Mouse (Mus musculus) adrenal gland, adult 18-20 months (tissue): ENCODE data around the gene Josd2. TPM values are rescaled to one million over a fixed set of nuclear protein-coding genes. Genes with fewer than 3 reads are reported as not detected.

Experiments
- DNase-seq, 2 experiments: peaks; one replicate each; pipeline ENCODE4 v3.0.0; 2021 to 2022; ENCODE audit warnings: low spot score in 2 of 2
- total RNA-seq, 2 experiments: library from RNA; stranded (reverse); gene quantifications; 1 replicate in 1 of 2; 2 replicates in 1 of 2; pipeline ENCODE4 v1.2.3; 2021

Josd2 gene
- total RNA-seq, 2 experiments from 2014 or later: 40.0 to 42.6 TPM

DNA sequence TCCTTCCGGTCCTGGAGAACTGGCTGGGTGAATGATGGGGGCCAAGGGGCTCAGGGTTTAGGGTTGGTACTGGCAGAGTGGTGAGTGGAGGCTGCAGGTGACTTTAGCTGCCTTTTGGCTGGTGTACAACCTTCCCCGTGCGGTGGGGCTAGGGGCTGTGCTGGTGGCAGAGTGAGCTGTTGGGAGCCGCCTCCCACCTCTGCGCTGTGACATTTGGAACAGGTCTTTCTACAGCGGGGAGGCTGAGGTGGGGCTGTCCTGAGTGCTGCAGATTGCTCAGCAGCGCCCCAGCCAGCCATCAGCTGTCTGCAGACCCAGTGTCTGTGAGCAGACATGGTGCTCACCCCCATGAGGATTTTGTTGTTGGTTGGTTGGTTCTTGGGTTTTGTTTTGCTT is 22.3 kb upstream of the Josd2 start:
- DNase-seq: no peak

GRCm38 (mm10) chr7:44446070-44446855 is 21.5 kb upstream of the Josd2 start:
- DNase-seq: no peak

DNA sequence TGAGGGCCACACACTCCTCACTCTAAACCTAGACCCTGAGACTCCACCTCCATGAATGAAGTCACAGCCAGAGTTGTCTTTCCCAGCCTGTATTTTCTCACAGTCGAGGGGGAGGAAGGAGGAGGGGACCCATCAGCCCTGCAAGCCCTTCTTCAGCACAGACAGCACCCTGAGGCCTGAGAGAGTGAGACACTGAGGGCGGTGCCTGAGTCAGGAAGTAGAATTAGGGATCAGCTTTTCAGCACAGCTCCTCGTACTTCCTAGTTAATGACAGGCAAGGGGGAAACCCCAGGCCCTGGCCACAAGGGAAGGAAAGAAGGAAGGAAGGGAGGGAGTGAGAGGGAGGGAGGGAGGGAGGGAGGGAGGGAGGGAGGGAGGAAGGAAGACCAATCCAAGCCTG is 14.5 kb upstream of the Josd2 start:
- no peak for DNase-seq

GRCm38 (mm10) chr7:44456302-44456701 is 11.5 kb upstream of the Josd2 start:
- no peak for DNase-seq

DNA sequence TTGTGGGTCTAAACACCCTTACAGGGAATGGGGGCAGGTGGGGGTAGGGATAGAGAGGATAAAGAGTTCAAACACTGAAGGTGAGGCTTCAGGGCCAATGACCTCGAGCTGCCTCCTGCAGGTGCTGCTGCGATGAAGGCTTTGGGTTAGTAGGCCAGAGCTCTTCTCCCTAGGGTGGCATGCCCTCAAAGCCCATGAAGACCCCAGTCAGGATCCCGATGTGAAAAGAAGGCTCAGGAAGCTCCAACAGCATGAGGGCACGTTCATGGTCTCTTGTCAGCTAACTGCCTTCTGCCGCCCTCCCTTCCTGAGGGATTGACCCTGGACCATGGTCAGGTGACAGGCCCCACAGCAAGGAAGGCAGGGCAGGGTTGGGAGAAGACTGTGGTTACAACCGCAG is 7.7 kb upstream of the Josd2 start:
- DNase-seq: no peak

DNA sequence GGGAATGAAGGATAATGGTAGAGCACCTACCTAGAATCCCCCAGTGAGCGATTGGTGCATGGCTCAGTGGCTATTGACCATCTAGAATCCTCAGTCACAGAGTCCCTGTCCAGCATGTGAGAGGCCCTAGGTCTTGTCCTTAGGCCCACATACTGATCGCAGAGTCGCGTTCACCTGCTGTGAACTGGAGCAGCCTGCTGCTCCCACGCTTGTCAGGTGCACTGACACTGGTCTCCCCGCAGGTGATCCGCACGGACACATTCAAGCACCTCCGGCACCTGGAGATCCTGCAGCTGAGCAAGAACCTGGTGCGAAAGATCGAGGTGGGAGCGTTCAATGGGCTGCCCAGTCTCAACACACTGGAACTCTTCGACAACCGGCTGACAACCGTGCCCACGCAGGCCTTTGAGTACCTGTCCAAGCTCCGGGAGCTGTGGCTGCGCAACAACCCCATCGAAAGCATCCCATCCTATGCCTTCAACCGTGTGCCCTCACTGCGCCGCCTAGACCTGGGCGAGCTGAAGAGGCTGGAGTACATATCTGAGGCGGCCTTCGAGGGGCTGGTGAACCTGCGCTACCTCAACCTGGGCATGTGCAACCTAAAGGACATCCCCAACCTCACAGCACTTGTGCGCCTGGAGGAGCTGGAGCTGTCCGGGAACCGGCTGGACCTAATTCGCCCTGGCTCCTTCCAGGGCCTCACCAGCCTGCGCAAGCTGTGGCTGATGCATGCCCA is 6.8 kb upstream of the Josd2 start:
- no peak for DNase-seq

DNA sequence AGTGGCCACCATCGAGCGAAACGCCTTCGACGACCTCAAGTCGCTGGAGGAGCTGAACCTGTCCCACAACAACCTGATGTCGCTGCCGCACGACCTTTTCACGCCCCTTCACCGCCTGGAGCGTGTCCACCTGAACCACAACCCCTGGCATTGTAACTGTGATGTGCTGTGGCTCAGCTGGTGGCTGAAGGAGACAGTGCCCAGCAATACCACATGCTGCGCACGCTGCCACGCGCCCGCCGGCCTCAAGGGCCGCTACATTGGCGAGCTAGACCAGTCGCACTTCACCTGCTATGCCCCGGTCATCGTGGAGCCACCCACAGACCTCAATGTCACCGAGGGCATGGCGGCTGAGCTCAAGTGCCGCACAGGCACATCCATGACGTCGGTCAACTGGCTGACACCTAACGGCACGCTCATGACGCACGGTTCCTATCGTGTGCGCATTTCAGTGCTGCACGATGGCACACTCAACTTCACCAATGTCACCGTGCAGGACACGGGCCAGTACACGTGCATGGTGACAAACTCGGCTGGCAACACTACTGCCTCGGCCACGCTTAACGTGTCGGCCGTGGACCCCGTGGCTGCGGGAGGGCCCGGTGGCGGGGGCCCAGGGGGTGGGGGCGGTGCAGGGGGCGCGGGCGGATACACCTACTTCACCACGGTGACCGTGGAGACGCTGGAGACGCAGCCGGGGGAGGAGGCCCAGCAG is 6.1 kb upstream of the Josd2 start:
- DNase-seq: no peak

GRCm38 (mm10) chr7:44462218-44463055 is 5.3 kb upstream of the Josd2 start:
- no peak for DNase-seq

GRCm38 (mm10) chr7:44463056-44463425 is 4.7 kb upstream of the Josd2 start:
- DNase-seq: no peak

- no peak for DNase-seq
These were observed 4.1 kb upstream of the Josd2 start for GRCm38 (mm10) chr7:44463556-44464225.

DNA sequence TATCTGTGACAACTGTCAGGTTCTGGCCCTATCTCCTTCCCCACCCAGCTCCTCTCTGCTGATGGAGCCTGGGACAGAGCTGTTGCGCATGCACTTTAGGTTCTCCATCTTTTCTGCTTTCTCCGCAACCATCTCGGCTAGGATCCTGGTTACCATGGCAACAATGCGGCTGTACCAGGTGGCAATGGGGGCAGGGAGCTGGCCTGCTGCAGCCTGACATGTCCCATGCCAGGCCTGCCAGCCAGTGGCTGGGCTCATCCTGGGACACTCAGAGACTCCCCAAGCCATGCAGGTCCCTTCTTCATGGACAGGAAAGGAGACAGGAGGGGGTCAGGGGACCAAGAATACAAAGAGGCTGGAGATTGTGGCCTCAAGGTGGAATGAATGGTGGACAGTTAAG is 3.3 kb upstream of the Josd2 start:
- no peak for DNase-seq

- no peak for DNase-seq
These were observed 2.7 kb upstream of the Josd2 start, which contains the start of gene Aspdh for GRCm38 (mm10) chr7:44465111-44465510. Aspdh (plus strand) TSS chr7:44465391.

GRCm38 (mm10) chr7:44466006-44466887 is 1.5 kb upstream of the Josd2 start:
- DNase-seq: no peak

GRCm38 (mm10) chr7:44466888-44467311 is 880 bp upstream of the Josd2 start:
- no peak for DNase-seq

GRCm38 (mm10) chr7:44468644-44469285 is 985 bp downstream of the Josd2 start:
- no peak for DNase-seq

DNA sequence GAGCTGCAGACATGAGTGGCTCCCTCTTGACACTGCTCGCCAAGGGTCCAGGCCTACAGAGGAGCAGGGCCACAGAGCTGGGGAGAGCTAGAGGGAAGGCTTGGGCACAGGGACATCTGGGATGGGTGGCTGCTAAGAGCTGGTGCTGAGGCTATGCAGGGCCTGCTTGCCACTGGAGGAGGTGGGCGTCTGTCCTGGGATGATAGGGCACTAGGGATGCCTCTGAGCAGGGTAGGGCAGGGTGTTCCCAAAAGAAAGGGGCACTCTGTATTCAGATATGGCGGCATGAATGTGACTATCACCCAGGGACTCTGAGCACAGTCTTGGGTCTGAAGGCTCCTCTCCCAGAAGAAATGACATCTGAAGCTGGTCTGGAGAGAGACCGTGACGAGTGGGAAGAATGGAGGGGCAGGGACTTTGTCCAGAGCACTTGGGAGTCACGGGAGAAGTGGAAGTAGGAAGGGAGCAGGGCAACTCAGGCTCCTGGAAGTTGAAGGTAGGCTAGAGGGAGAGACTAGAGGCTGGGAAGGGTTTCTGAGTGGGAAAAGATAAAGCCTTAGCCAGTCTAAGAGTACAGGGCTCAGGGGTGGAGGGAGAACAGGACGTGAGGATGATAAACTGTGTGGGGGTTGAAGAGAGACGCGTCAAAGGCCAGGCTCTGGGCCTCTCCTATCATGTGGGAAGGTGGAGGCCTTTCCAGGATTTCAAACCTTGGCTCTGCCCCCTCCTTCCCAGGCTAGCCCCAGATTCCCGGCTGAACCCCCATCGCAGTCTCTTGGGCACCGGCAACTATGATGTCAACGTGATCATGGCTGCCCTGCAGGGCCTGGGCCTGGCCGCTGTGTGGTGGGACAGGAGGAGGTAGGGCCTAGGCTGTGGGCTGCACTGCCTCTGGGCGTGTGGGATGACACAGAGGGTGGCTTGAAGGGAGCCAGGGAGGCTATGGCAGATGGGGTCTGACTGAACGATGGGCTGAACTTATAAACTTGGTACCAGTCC is 2.2 kb downstream of the Josd2 start:
- no peak for DNase-seq
